Mouse (Mus musculus) embryonic facial prominence, embryonic 11.5 days (tissue): Measurements from ENCODE around the gene Aloxe3. TPM values are rescaled to one million over a fixed set of nuclear protein-coding genes. Genes with fewer than 3 reads are reported as not detected.

ENCODE experiments used
- ATAC-seq: fragments of 200-750 bp; cut with Nextera tagmentation; replicated peaks from 2 replicates; pipeline ENCODE4 v1.8.0; 2017; ENCODE audit warnings: low read depth; ENCODE audit not compliant: insufficient number of reproducible peaks, low FRiP score, low TSS enrichment
- DNase-seq: peaks from one replicate; pipeline ENCODE4 v3.0.0-alpha.2; 2015; ENCODE audit warnings: low spot score
- H3K27ac ChIP-seq: fragments of 300-500 bp; sonication (generic); replicated peaks from 2 replicates; pipeline ENCODE4 v1.5.1; 2014; ENCODE audit warnings: mild to moderate bottlenecking, low read depth, low read length, control low read depth
- H3K27me3 ChIP-seq: fragments of 300-500 bp; sonication (generic); 2 replicates; pipeline ENCODE4 v1.6.1; 2014; ENCODE audit warnings: mild to moderate bottlenecking, low read length, moderate library complexity, mixed read lengths; ENCODE audit not compliant: control insufficient read depth, insufficient read depth
- H3K36me3 ChIP-seq: fragments of 300-500 bp; sonication (generic); replicated peaks from 2 replicates; pipeline ENCODE4 v1.6.1; 2014; ENCODE audit warnings: low read depth, mild to moderate bottlenecking, low read length, moderate library complexity, mixed read lengths; ENCODE audit not compliant: control insufficient read depth, insufficient read depth
- H3K4me1 ChIP-seq: fragments of 300-500 bp; sonication (generic); 2 replicates; pipeline ENCODE4 v1.6.1; 2014; ENCODE audit warnings: low read length, mixed read lengths; ENCODE audit not compliant: control insufficient read depth, insufficient read depth
- H3K4me2 ChIP-seq: fragments of 300-500 bp; sonication (generic); 2 replicates; pipeline ENCODE4 v1.6.1; 2014; ENCODE audit warnings: low read depth, mild to moderate bottlenecking, control low read depth, low read length, moderate library complexity
- H3K4me3 ChIP-seq: fragments of 300-500 bp; sonication (generic); 2 replicates; pipeline ENCODE4 v1.5.1; 2014; ENCODE audit warnings: low read depth, low read length, control low read depth
- H3K9ac ChIP-seq: fragments of 300-500 bp; sonication (generic); replicated peaks from 2 replicates; pipeline ENCODE4 v1.6.1; 2014; ENCODE audit warnings: mild to moderate bottlenecking, control low read depth, low read length
- H3K9me3 ChIP-seq: fragments of 300-500 bp; sonication (generic); replicated peaks from 2 replicates; pipeline ENCODE4 v1.6.1; 2016; ENCODE audit warnings: mild to moderate bottlenecking, low read length, inconsistent platforms, mixed read lengths; ENCODE audit not compliant: control insufficient read depth
- WGBS: fragments of 180-500 bp; shearing (Covaris S2); extraction: QIAGEN DNeasy Blood & Tissue Kit; methylation state at CpG from one replicate; pipeline ENCODE4 v1.1.7; 2014; 5-methylcytosine and 5-hydroxymethylcytosine counted together
- polyA plus RNA-seq: library from polyadenylated mRNA; unstranded; fragments of >200 nt; fragmentation: Nextera tagmentation; extraction: Ambion mirVana; gene quantifications from 2 replicates; pipeline ENCODE4 v1.2.1, GENCODE M21; 2014

Aloxe3 gene
- polyA plus RNA-seq, 1 experiment from 2014 or later, result 0.25 TPM

DNA sequence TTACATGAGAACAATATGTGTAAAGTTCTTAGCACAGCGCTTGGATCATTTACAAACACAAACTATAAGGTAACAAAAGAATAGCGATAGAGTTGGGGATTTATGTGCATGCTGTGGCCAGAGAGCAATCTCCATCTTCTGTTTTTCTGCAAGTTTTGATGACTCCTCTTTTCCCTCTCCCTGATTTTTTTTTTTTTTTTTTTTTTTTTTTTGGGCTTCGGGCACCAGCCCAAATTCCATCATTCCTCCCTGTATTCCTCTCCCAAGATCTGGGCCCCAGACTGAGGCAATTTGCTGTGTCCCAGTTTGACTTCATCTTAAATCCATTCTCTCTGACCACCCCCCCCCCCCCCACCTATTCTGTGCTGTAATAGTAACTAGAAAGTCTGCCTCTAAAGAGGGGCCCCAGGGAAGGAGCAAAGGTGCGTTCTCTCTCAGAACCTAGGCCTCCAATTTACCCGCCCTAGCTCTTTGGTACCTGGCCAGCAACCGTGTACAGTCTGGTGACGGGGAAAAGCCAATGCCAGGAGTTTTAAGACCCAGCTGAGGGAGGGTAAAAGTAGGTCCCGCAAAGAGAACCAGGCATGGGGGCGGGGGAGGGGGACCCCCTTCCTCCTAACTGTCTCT, 29.2 kb upstream of the Aloxe3 start:
- H3K9ac ChIP-seq, result peak overlapping the region; percentile 62
- no peaks in the 10 kb centered on the region for H3K9me3 ChIP-seq
- no peak for ATAC-seq
- no peak overlapping the region for H3K27ac ChIP-seq
- no peaks in the 10 kb centered on the region for H3K36me3 ChIP-seq
- peak overlapping the region; percentile 91 for H3K4me2 ChIP-seq
- 16% methylated on average over 9 of the region's 9 CpGs for WGBS
- H3K4me3 ChIP-seq, result peak overlapping the region; percentile 50
- H3K4me1 ChIP-seq, result peaks cover 19% of the 10 kb centered on the region
- no peaks in the 10 kb centered on the region for H3K27me3 ChIP-seq
- no peak for DNase-seq

GRCm38 (mm10) chr11:69096987-69097900, 28.5 kb upstream of the Aloxe3 start:
- Histone ChIP-seq H3K4me1 (peaks cover 19% of the 10 kb centered on the region), H3K9ac (peak overlapping the region; percentile 4), H3K4me2 (peak overlapping the region; percentile 91), H3K27ac (no peak overlapping the region; the same call in 1 of the 2 replicates), H3K4me3 (peak overlapping the region; percentile 27), H3K9me3 (no peaks in the 10 kb centered on the region), H3K27me3 (no peaks in the 10 kb centered on the region), H3K36me3 (no peaks in the 10 kb centered on the region)
- DNase-seq, result peak; percentile 83
- WGBS, result 2% methylated on average over 29 of the region's 29 CpGs
- no peak for ATAC-seq

- 19% methylated on average over 8 of the region's 8 CpGs for WGBS
- Histone ChIP-seq H3K4me2 (peak overlapping the region; percentile 73), H3K4me1 (peaks cover 19% of the 10 kb centered on the region), H3K27me3 (no peaks in the 10 kb centered on the region), H3K36me3 (peaks cover 3% of the 10 kb centered on the region), H3K4me3 (peak overlapping the region; percentile 47), H3K9ac (no peak overlapping the region), H3K9me3 (no peaks in the 10 kb centered on the region), H3K27ac (0 out of 2 replicates have a peak overlapping the region, but pooled peaks have one; percentile 8)
- DNase-seq (no peak), ATAC-seq (no peak)
These were observed 27.5 kb upstream of the Aloxe3 start for GRCm38 (mm10) chr11:69098039-69098761.

DNA sequence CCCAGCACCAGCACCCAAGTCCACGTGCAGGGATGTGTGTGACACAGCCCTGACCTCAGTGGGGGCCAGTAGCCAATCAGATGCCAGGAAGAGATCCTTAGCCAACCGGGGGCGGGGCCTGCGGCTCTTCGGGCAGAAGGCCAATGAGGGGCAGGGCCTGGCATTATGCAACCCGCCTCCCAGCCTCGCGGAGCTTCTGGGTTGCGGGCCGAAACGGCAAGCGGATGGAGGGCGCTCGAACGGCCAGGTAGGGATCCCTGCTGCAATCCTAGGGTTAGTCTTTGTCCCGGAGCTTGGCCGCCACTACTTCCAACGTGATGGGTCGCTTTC, 27.0 kb upstream of the Aloxe3 start:
- no peaks in the 10 kb centered on the region for H3K9me3 ChIP-seq
- DNase-seq (peak; percentile 95), ATAC-seq (peak; percentile 15; the same call in 1 of the 2 replicates)
- H3K36me3 ChIP-seq, result peaks cover 3% of the 10 kb centered on the region
- 0% methylated on average over 19 of the region's 19 CpGs for WGBS
- H3K4me2 ChIP-seq, result peak overlapping the region; percentile 73
- H3K27me3 ChIP-seq, result no peaks in the 10 kb centered on the region
- H3K4me3 ChIP-seq, result peak overlapping the region; percentile 47
- peak overlapping the region; percentile 39 for H3K9ac ChIP-seq
- H3K4me1 ChIP-seq, result peaks cover 19% of the 10 kb centered on the region
- H3K27ac ChIP-seq, result no peak overlapping the region

DNA sequence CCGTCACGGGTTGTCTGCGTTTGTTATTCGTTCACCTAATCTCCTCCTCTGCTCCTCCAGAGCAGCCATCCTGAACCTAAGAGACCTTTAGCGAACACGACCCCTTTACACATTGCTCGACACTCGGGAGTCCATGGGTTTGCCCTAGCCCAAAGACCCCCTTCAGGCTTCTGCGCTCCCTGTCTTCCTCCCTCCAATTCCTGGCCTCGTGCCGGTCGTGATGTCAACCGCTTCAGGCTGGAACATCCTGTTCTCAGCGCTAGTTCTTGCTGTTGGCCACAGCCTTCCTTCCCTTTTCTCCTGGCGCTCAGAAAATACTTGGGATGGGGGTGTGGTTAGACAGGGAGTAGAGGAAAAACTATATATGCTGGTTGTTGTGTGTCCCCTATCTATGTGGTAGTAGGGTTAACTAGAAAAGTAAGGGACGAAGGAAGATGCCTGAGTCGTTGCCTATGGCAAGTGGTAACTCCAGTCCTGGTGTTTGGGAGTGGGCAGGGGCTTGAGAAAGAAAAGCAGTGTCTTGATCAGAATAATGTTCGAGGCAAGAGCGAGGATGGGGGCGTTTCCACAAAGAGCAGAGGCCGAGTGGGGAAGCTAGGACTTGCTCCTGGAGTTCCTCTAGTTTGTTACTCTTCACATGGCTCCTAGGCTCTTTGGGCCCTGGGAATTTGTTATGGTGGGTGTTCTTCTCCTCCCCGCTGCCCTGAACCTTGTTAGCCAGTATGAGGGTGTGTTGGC, 26.4 kb upstream of the Aloxe3 start:
- Histone ChIP-seq H3K36me3 (peaks cover 3% of the 10 kb centered on the region), H3K9ac (peak overlapping the region; percentile 39), H3K27me3 (no peaks in the 10 kb centered on the region), H3K27ac (peak overlapping the region; percentile 5; the same call in 1 of the 2 replicates), H3K4me2 (peak overlapping the region; percentile 73), H3K4me3 (peak overlapping the region; percentile 47), H3K9me3 (no peaks in the 10 kb centered on the region), H3K4me1 (peaks cover 19% of the 10 kb centered on the region)
- WGBS, result under 1% methylated on average over 22 of the region's 22 CpGs
- DNase-seq, result peak; percentile 30
- no peak for ATAC-seq

GRCm38 (mm10) chr11:69099915-69100345, 25.8 kb upstream of the Aloxe3 start:
- Histone ChIP-seq H3K36me3 (peaks cover 7% of the 10 kb centered on the region), H3K4me1 (peaks cover 19% of the 10 kb centered on the region), H3K4me2 (peak overlapping the region; percentile 73), H3K9me3 (no peaks in the 10 kb centered on the region), H3K27ac (peak overlapping the region; percentile 5; the same call in 1 of the 2 replicates), H3K9ac (peak overlapping the region; percentile 39), H3K27me3 (no peaks in the 10 kb centered on the region), H3K4me3 (peak overlapping the region; percentile 47)
- DNase-seq, result peak; percentile 89
- WGBS, result under 1% methylated on average over 23 of the region's 23 CpGs
- 0 out of 2 replicates have a peak, but pooled peaks have one; percentile 20 for ATAC-seq

- Histone ChIP-seq H3K9ac (peak overlapping the region; percentile 39; the same call in 1 of the 2 replicates), H3K9me3 (no peaks in the 10 kb centered on the region), H3K4me1 (peaks cover 19% of the 10 kb centered on the region), H3K36me3 (peaks cover 9% of the 10 kb centered on the region), H3K27me3 (no peaks in the 10 kb centered on the region), H3K4me2 (no peak overlapping the region; the same call in 1 of the 2 replicates), H3K4me3 (no peak overlapping the region), H3K27ac (no peak overlapping the region)
- 92% methylated on average over 20 of the region's 20 CpGs for WGBS
- ATAC-seq (no peak), DNase-seq (no peak)
These were observed 24.9 kb upstream of the Aloxe3 start for GRCm38 (mm10) chr11:69100639-69101360.
